Comparison of ENCODE assay signal across 9 mouse cellular contexts in the genomic region with DNA sequence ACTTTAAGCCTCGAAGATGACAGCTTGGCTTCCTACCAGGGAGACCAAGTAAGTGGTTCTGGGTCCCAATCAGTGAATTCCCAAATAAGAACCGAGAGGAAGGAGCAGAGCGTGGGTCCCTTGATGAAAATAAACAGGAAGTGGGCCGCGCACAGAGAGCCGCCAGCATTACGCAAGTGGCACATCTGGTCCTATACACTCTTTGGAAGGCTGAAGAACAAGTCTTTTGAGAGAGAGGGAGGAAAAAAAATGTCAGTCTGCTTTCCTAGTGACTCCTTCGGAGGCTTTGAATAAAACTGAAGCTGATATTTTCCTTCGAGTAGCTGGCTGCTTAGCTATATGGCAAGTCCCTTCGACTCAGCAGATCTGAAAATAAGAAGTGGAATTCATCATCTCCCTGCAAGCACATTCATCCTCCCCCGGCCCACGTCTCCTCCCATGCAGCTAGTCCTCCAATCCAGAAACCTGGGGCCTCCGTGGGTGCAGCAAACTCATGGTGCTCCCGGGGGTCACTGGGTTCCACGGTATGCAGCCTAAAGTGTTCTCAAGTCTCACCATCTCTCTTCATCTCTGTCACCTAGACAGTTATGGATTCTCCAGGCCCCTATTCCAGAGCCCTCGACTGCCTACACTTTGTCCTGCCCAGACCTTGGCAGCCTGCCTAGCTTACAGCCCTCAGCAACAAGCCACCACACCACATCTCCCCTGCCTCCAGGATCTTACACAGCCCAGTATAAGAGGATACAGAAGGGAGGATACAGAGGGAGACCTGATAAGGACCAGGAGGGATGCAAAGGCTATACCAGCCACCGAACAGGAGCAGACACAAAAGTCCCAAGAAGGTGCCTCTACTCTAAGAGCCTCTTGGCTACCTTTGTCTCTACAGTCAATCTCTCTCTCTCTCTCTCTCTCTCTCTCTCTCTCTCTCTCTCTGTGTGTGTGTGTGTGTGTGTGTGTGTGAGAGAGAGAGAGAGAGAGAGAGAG. TPM values are rescaled to one million over a fixed set of nuclear protein-coding genes. Genes with fewer than 3 reads are reported as not detected.
DNase-seq lines count a peak whose midpoint lies in the region; ATAC-seq and TF ChIP-seq lines count a peak whose summit lies in the region.
"Had no signal": no experiment of that assay in that cellular context is flagged by ENCODE, and none has a peak within 500 bp of the region (broad histone marks: within the 10 kb centered on the region; RNA-seq: fewer than 3 reads in every experiment).

No protein-coding gene starts in this region.

- H3K9ac ChIP-seq in embryonic facial prominence, embryonic 14.5 days (ENCODE audit: low read depth, low read length) = 0 out of 2 replicates have a peak overlapping the region, but pooled peaks have one; percentile 0

- 0 out of 2 replicates have a peak overlapping the region, but pooled peaks have one; percentile 5 for H3K4me2 ChIP-seq in embryonic facial prominence, embryonic 14.5 days (ENCODE audit: low read depth, low read length)

- H3K27ac ChIP-seq in gastrocnemius, adult 2 months = peak overlapping the region; percentile 74
- H3K27ac ChIP-seq in embryonic facial prominence, embryonic 14.5 days (replicated peaks; ENCODE audit: low read depth, low read length) = peak overlapping the region; percentile 83

- DNase-seq in gastrocnemius, adult 2 months = peak; percentile 43
- no peak for DNase-seq in gastrocnemius, postnatal 4 days (ENCODE audit: low spot score in 2 of 2)
- DNase-seq in embryonic facial prominence, embryonic 14.5 days (ENCODE audit: low spot score) = peak; percentile 64
- DNase-seq in heart, postnatal 14 days = peak; percentile 53 to 54
- DNase-seq in left cerebral cortex, adult 9 months (ENCODE audit: low spot score in 2 of 2) = peak; percentile 59 to 82
- DNase-seq in T-cell, adult 2 months (ENCODE audit: low spot score) = no peak
- DNase-seq in c-Kit-positive CD71-positive TER-119-positive erythroid progenitor cells, embryonic 14.5 days (ENCODE audit: low spot score) = no peak

- intact Hi-C loops in gastrocnemius, adult 2 months (cut with DNase I) = loop anchor here (5.0 kb wide), 1 partner anchor 91 kb away; the partner anchor contains the start of gene Sept11
- intact Hi-C loops in heart, postnatal 14 days (cut with DNase I) = loop anchor here (5.0 to 10.0 kb wide), 2 partner anchors 91 to 264 kb away; partner anchors contain the start of genes Ccng2 and Sept11

- H3K4me3 ChIP-seq in gastrocnemius, adult 2 months = no peak overlapping the region
- no peak overlapping the region for H3K4me3 ChIP-seq in embryonic facial prominence, embryonic 14.5 days (ENCODE audit: low read depth, low read length)

- no peak for TF ChIP-seq CTCF in gastrocnemius, adult 2 months (IDR thresholded peaks at IDR 0.05)

- H3K36me3 ChIP-seq in embryonic facial prominence, embryonic 14.5 days (ENCODE audit: control insufficient read depth, insufficient read depth, low read length) = no peaks in the 10 kb centered on the region

- ATAC-seq in embryonic facial prominence, embryonic 14.5 days (ENCODE audit: low read depth) = no peak
- peak; percentile 47; the same call in 1 of the 2 replicates for ATAC-seq in megakaryocyte, adult 5-6 weeks (ENCODE audit: poor library complexity, severe bottlenecking)

- H3K27me3 ChIP-seq in embryonic facial prominence, embryonic 14.5 days (replicated peaks; ENCODE audit: control insufficient read depth, insufficient read depth, low read length) = no peaks in the 10 kb centered on the region
- H3K27me3 ChIP-seq: CH12.LX had no signal

- peaks cover 47% of the 10 kb centered on the region for H3K4me1 ChIP-seq in embryonic facial prominence, embryonic 14.5 days (ENCODE audit: control insufficient read depth, insufficient read depth, low read length)

- H3K9me3 ChIP-seq in embryonic facial prominence, embryonic 14.5 days (ENCODE audit: control insufficient read depth, low read length) = no peaks in the 10 kb centered on the region

- WGBS in embryonic facial prominence, embryonic 14.5 days = 32% methylated on average over 17 of the region's 17 CpGs

RNA-seq across cellular contexts. Expression of gene Sowahb, which starts 43.8 kb away (rescaled TPM):
- total RNA-seq in gastrocnemius, adult 2 months (2021) = not detected
- under 1 TPM in 1 of 2 experiments, not detected in 1; 0.07 TPM for total RNA-seq in gastrocnemius, postnatal 4 days (2021)
- 0.50 and 0.76 TPM in 2 replicates for polyA plus RNA-seq in embryonic facial prominence, embryonic 14.5 days (2014; fragmentation: Nextera tagmentation; extraction: Ambion mirVana)
- total RNA-seq in heart, postnatal 14 days (2021) = not detected
- total RNA-seq in megakaryocyte, adult 5-6 weeks (2015) = not detected in 2 replicates
- not detected in 2 replicates for total RNA-seq in megakaryocyte, adult 5-6 weeks (2017)
- total RNA-seq: CH12.LX had no signal

Comparison
In these comparisons a context has a peak if more than half of its experiments do, and no peak if none do; other contexts are left out.
1. DNase-seq: peak in gastrocnemius, adult 2 months (single experiment), embryonic facial prominence, embryonic 14.5 days (single experiment), heart, postnatal 14 days (2 of 2) and left cerebral cortex, adult 9 months (2 of 2); none in gastrocnemius, postnatal 4 days (0 of 2), T-cell, adult 2 months (single experiment) and c-Kit-positive CD71-positive TER-119-positive erythroid progenitor cells, embryonic 14.5 days (single experiment).